Mouse (Mus musculus): Measurements from ENCODE around the gene Uaca.

Uaca gene

DNA sequence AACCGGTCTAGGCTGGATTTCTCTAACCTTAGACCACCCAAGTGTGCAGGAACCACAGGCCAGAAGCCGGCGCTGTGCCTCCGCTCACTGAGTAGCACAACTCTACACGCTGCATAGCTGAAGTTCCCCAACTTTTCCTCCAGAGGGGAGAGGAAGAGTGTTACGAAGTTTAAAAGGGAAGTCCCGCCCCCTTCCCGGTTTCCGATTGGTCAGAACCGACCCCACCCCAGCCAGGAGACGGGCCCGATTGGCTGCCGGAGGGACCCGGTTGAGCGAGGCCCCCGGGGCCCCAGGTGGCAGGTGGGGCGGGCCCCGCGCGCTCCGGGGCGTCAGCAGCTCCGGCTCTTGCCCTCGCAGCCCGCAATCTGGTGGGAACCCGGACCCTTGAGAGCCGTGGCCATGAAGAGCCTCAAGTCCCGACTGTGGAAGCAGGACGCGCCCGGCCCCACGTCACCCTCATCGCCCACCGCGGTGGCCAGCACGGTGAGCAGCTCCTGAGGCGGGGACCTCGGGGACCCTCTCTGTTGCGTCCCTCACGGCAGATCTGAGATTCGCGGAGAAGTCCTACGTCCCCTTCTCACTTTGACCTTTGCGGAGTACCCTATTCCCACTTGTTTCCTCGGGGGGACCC, at the start of gene Uaca:
Uaca (plus strand) TSS at position 333 of the 631 bp plus-strand sequence.
- DNase-seq: peak; percentile 86

DNA sequence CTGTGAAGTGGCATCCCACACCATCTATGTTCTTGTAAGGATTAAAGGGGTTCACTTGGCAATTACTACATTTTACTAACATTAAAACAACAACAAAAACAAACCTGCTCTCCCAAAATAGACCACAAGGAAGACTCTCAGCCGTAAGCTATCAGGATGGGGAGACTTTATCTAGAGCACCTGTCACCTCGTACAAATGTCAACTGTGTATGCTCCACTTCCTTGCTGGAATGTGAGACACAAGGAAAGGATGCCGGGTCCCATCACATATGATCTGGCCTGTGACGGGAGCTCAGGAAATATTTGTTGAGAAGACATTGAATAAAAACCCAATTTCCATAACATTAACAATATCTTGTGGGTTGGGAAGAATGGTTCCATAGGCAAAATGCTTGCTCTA, 49.4 kb upstream of the Uaca start:
- no peak for DNase-seq

DNA sequence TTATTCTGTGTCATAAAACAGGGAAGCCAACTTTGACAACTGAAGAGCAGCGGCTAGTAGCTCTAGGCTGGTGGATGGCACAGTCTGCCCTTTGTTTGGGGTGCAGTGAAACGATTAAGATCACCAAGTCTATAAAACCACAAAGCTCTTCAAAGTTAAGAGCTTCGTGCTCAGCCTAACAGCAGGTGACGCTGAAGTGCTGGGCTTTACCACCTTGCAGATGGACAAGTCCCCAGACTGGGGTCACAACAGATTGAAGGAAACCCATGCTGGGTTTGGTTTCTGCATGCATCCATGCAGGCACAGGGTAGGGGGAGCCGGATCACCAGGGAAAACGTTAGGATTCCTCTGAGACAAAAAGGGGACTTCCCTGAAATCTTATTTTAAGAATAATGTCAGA, 47.8 kb upstream of the Uaca start:
- DNase-seq: no peak

DNA sequence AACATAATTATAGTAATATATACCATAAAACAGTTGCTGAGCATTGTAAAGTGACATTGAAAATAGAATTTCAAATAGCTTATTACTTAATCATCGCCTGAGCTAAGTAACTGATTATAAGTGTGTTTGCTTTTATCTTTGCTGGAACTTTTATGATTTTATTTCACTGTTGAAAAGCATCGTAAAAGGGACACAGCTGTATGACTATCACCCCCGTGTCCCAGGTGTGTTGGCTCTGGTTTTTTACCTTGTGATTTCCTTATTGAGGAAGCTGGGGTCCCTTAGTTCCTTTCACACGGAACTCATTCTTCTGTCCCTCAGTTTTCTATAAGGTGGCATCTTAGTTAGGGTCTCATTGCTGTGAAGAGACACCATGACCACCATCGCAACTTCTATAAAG, 46.7 kb upstream of the Uaca start:
- DNase-seq: no peak

DNA sequence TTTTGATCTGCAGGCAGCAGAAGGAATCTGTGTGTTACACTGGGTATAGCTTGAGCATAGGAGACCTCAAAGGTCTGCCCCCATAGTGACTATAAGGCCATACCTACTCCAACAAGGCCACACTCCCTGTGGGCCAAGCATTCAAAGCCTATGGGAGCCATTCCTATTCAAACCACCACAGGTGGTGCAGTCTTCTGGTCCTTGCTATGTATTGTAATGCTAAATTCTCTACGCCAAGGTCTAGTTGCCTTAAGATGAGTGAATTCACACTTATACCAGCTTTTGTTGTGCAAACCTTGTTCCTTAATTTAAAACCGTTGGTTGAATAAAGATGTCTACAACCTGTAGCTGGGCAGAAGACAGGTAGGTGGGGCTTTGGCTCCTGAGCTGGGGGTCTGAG, 46.2 kb upstream of the Uaca start:
- DNase-seq: no peak

DNA sequence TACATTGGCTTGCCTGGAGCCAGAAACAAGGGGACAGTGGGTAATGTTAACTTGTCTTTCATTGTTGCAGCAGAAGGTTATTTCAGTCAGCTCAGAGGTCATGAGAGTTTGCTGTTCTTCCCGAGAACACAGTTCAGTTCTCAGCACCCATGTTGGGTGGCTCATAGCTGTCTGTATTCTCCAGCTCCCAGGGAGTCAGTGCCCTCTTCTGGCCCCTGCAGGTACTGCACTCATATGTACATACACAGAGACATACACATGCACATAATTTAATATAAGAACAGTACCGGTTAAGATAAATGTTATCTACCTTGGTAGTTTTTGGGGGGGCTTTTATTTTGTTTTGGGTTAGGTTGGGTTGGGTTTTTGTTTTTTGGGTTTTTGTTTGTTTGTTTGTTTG, 45.2 kb upstream of the Uaca start:
- no peak for DNase-seq

DNA sequence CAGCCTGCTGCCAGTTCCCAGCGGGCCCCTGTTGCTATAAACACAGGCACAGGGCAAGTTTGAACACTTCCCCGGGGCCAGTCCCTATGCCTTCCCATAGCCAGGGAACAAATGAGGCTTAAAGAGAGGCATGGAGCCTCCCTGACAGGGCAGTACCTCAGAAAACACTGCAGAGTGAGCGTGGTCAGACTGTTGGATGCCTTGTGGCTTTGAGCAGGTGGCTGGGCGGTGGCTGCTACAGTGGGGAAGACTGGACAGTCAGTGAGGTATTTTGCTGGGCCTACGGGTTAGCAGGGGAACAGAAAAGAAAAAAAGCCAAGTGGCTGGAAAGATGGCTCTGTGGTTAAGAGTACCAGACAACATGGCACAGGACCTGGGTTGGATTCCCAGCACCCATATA, 43.2 kb upstream of the Uaca start:
- no peak for DNase-seq

DNA sequence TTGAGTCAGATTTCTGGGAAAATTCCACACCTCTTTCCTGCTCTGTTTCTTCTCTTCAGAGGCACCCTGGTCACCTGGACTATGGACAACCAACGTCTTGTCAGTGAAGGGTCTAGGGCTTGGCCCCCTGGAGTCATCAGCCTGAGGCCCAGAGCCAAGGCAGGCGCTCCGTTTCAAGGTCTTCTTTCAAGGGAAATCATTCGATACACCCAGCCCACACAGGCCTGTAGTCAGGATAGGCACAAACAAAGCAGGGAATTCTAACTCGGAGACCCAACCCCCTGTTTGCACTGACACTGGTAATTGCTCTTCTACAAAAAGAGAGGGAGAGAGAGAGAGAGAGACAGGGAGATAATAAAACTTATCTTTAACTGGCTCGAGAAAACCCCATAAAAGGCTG, 42.4 kb upstream of the Uaca start:
- DNase-seq: no peak

DNA sequence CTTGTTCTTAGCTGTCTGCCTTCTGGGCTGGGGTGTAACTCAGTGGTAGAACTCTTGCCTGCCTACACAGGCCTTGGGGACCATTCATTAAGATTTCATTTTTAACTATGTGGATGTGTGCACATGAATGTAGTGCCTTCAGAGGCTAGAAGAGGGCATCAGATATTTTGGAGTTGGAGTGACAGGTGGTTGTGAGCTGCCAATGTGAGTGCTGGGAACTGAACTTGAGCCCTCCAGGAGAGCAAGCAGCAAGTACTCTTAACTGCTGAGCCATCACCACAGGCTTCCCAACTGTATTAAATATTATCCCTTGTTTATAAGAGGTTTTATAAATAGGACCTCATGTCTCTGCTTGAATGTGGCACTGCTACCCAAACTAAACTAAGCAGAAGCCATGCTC, 41.7 kb upstream of the Uaca start:
- no peak for DNase-seq

DNA sequence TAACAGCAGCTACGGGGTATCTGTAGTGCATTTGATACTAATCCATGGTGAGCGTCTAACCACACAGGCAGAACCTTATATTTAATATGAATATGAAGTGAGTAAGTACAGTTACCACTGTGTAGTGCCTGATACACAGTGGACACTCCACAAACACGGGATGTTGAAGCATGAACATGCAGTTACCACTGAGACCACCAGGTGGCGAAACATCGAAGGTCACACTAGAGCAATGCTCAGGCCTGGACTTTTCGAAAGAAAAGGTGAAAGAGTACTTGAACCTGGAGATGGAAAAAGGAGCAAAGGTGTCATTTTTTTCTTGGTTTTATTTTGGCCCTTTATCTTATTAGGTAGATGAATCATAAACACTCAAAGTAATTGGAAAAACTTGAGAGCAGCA, 38.1 kb upstream of the Uaca start:
- DNase-seq: peak; percentile 64

DNA sequence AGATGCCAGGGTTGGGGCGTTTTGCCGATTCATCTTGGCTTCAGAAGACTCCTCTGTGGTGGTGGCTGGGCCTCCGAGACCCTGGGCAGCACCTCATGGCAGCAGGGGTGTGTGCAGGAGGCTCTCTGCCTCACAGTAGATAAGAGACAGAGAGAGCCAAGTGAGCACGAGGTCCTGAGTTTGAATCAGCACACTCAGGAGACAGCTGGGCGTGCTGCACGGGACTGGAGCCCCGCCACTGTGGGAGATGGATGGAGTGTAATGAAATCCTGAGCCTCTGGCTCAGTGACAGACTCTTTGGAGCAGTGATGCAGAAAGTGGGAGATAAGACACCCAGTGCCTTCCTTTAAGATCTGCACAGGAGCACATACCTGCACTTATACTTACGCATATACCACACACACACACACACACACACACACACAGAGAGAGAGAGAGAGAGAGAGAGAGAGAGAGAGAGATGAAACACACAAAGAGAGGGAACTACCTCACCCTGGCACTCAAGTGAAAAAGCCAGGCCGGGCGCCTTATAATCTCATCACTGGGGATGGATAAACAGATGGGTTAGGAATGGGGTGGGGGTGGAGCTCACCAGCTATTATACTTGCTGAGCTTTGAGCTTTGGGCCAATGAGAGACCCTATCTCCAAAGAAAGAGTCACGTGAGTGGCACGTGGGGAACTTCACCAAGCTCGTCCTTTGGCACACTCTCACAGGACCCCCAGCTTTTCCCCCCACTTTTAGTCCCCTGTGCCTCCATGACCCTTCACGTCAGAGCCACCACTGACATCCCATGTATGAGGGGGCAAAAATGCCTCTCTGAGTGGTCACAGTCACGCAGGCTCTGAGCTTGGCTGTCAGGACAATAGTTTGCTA, 37.2 kb upstream of the Uaca start:
- no peak for DNase-seq

DNA sequence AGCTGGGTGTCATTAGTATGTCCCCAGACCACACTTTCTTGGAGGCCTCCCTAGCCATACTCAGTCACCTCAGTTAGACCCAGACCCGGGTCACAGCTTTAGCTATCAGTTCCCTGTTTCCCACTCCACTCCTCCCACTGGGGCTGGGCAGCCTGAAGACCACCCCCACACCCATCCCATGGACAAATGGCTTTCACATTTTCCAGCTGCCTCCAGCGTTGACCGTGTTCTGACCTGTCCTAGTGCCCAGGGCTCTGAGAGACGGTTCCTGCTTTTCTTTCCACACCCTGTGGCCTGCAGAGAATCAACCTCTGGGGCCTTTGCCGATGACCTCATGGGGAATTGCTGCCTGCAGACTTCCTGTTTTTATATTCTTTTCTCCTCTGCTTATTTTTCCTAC, 36.5 kb upstream of the Uaca start:
- no peak for DNase-seq

DNA sequence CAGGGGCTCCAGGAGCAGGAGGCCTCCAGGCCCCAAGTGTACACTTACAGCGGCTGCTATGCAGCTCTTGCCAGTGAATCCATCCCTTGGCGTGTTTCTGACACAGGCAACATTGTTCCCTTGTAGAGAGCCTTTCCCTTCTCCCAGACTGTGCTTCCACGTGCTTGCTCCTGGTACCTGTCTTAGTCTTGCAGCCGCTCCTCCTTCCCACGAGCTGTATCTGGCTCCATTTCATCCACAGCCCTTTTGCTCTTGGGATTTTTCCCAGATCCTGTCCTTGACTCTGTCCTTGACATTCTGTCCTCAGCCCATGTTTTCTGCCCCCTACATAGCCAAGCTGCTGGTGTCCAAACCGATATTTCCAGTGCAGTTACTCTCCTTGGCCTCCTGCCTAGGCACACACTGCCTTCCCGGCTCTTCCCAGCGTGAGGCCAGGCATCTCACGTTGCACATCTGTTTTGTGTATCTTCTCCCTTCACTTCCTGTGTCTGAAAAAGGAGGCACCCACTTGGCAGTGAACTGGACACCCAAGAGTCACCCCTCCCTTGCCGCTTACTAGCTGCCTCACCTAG, 34.8 kb upstream of the Uaca start:
- DNase-seq: no peak

DNA sequence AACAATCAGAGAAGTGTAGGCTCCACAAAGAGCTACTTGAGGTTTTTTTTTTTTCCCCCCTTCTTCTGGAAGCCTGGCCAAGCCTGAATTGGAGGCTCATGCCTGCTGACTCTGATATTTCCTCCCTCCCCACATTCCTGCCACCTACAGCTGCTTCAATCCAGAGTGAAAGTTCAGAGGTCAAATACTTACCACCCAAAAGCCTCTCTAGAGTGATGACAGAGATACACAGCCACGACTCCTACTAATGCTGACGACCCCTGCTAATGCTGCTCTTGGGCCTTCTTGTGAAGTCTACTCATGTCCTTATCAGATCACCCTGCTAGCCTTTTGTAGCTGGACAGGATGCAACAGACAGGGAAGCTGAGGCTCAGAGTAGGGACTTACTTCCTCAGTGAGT, 29.2 kb upstream of the Uaca start:
- no peak for DNase-seq

DNA sequence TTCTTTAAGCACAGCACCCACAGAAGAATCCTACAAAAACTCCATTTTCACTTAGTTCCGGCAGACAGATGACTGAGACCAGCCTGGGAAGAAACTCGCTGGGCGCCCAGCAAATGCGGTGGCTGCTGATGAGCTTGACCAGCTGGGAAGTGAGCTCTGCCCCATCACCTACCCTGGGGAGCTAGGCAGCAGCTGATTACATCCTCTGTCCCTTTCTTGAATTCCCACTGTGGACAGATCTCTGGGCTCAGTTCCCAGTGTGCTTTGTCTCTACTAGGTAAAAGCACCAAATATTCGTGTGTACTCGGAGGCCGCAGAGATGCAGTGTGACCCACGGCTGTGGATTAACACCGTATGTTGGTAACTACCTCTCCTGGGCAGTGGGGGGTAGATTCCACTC, 25.9 kb upstream of the Uaca start:
- DNase-seq: no peak

DNA sequence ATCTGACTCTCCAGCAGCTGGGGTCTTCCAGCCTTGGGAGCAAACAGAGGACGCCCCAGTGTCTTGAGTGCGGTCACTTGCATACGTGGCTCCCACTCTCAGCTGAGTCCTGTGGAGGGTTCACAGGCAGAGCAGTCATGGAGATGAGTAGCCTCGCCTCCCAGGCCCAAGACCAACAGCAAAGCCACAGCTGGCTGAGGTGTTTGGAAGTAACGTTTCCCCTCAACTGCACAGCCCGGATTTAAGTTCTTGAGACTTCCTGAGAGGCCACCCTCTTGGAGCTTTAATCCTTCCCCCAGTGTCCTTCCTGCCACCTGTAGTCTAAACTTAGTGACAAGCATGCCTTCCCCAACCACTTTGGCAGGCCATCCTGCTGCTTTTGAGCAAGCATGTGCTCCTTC, 24.6 kb upstream of the Uaca start:
- no peak for DNase-seq

DNA sequence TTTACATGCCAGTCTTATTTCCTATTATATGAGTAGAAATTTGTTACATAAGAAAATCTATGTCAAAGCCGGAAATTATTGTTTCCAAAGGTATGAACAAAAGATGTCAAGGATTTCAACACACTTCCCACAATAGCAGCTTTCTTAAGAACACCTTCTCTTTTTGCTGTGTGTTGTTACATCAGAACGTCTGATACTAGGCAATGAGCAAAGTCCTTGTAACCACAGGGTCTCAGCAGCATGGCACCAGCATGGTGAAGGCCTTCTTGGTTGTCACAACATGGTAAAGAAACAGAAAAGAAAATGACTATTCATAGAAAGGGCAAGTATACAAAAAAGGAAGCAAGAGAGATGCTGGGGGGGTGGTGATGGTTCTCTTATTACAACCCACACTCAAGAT, 20.6 kb upstream of the Uaca start:
- no peak for DNase-seq

DNA sequence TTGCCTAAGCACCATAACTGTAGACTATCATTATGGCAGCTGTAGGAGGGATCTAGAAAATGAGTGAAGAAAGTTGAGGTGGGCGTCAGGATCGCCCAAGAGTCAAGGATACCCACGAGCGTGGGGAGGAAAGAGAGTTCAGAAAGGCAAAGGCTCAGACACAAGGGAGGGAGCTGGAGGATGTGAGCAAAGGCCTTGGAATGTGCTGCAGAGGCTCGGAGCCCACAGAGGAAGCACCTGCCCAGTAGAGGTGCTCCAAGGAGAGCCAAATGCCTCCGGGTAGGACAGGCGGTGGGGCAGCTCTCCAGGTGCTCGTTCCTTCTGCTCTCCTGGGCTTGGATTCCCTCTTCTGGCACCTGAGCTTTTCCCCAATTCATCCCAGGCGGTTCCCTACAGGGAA, 17.4 kb upstream of the Uaca start:
- DNase-seq: no peak

DNA sequence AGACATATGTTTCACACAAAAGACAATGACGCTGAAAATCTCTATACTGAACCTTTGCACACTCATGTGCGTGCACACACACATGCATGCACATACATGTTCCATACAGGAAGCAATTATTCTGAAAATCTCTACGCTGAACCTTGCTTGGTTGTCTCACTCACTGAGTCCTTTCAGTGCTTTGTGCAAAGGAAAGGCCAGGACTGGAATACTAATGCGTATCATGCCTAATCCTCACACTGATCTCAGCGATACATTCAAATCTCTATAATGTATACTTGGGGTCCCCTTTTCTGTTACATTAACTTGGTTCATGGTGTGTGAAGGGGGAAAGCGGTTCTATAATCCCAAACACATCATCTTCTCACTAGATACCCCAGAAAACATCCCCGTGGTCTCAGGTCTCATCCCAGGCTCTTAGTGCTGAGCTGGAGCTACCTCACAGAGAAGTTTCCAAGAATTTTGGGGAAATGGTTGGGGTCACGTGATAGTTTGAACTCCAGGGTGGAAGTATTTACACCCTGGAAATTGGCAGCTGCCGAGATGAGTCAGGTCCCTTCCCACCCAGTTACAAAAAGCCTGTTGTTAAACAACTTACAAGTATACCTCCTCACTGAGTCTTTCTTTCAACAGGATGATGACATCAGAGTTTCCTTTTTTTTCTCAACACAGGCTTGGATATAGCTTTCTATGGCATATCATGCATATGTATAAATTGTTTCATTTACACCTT, 12.1 kb upstream of the Uaca start:
- no peak for DNase-seq

DNA sequence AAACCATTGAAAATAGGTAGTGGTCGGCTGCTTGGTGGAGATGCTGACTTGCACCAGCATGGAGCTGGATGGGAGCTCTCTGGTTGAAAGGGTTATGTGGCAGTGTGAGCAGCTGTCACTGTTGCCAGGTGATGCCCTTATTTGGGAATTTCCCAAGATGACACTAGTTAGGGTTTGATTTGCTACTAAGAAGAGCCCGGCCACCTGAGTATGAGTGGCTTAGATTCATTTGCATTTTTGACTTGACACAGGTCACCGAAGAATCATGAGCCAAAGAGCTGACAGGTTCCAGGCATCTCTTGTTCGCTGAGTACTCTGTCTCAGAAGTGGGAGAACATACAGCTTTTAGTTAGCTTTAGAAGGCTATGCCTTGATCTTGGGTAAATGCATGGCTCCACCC, 9.3 kb upstream of the Uaca start:
- no peak for DNase-seq

DNA sequence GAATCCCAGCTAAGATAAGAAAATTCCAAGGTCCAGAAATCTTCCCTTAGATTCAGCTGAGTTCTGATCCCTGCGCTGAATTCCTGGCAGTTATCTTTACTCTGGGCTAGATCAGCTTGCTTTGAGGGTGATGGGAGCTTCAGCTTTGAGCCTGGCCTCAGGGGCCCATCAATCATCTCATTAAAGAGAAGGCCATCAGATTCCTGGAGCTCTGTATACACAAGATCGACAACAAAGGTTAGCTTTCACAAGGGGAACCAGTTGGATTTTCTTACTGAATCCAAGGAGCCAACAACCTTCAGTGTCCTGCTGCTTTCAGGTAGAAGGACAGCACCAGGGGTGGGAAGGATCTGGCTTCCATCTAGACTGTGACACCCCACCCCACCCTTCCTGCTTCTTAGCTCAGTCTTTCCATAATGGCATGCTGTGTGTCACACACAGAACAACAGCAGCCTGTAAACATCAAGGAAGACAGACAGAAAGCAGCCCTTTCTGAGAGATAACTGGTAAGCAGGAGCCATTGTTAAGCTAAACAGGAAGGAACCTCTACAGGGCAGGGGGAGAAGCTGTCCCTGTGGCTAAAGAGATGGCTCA, 6.7 kb upstream of the Uaca start:
- DNase-seq: no peak

DNA sequence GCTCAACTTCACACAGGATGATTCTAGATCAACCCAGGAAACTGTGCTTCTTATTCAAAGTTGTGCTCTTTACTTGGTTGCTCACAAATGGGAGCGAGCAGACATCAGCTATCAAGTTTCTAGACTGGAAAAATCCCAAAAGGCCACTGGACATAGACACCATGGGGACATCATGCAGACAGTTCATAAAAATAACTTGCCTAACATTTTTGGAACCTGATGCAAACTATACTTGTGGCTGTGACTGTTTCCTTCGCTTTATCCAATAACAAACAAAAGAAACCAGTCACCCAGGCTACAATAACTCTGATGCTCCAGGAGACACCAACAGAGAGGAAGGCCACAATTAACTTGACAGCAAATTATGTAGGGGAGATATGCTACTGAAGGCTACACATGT, 4.1 kb upstream of the Uaca start:
- DNase-seq: no peak

DNA sequence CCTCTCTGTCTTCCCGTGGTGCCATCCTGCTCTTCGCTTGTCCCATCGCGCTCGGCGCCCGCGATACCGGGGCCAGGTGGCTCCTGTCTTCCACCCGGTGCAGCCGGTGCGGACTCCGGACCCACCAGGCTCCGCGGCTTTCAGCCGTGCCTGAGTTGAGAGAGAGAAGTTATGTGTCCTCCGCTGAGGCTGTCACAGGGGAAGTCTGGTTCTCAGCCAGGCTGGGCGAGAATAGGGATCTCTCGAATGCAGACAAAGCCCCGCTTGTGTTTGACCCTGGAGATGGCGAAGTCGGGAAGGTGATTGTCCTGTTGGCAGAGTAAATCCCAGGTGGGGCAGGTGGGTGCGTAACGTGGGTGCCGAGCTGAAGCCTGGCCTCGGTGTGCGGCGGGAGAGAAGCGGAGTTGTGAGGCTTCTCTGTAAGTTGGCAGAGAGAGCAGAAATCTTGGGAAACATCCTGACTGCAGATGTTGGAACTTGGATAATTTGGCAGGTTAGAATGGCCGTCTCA, 554 bp downstream of the Uaca start:
- peak; percentile 16 for DNase-seq

Measured in right cerebral cortex, postnatal 14 days (tissue).